Mouse (Mus musculus): ENCODE measurements at regions not wholly inside any gene's neighbourhood (a gene's known extent, or its start where the extent isn't known, plus 50 kb on each side); places are given as distances from the start of the nearest gene placed in this dataset.
A peak's percentile ranks its signal among the peaks of the same experiment; 100 is the strongest.

- DNase-seq (ENCODE audit: low spot score) = peak; percentile 61
Observed at GRCm38 (mm10) chr1:194878440-194878839, 60.2 kb upstream of the Cd34 start.

GRCm38 (mm10) chr1:194879324-194880233, 59.0 kb upstream of the Cd34 start:
- DNase-seq (ENCODE audit: low spot score) = peak; percentile 98

- no peak for DNase-seq (ENCODE audit: low spot score)
Observed at GRCm38 (mm10) chr1:194881556-194882223, 56.9 kb upstream of the Cd34 start.

- DNase-seq (ENCODE audit: low spot score) = peak; percentile 49
Observed at GRCm38 (mm10) chr1:194885071-194885686, 53.4 kb upstream of the Cd34 start.

- peak; percentile 86 for DNase-seq (ENCODE audit: low spot score)
Observed at GRCm38 (mm10) chr1:194885687-194886077, 52.9 kb upstream of the Cd34 start.

All from testis, postnatal 10 days (tissue).